10 mouse cellular contexts compared by ENCODE assay signal in the genomic region with DNA sequence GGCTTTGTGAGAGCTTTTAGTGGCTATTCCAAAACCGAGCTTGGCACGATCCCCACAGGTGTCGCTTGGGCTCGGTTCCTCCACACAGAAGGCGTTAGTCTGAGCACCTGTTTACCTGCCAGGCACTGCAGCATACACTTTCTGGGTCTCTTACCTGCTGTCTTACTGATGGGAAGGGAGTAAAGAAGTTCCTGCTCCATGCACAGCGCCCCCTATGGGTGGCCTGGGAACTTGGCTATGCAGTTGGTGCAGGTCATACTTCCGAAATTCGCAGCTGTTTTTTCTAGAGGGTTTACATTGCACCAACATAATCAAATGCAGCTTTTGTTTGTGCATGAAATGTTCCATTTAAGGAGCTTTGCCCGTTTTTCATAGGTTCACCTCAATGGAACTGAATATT. TPM values are rescaled to one million over a fixed set of nuclear protein-coding genes. Genes with fewer than 3 reads are reported as not detected.
DNase-seq lines count a peak whose midpoint lies in the region; ATAC-seq and TF ChIP-seq lines count a peak whose summit lies in the region.
"Had no signal": no experiment of that assay in that cellular context is flagged by ENCODE, and none has a peak within 500 bp of the region (broad histone marks: within the 10 kb centered on the region; RNA-seq: fewer than 3 reads in every experiment).

No protein-coding gene starts in this region.

- no peak for ATAC-seq in heart, postnatal 0 days (ENCODE audit: insufficient read depth, low read depth)
- ATAC-seq in liver, embryonic 14.5 days (ENCODE audit: insufficient read depth), result no peak

- no peak overlapping the region for H3K4me2 ChIP-seq in heart, postnatal 0 days (ENCODE audit: low read depth, low read length)
- no peak overlapping the region for H3K4me2 ChIP-seq in liver, embryonic 14.5 days (ENCODE audit: low read depth)
- H3K4me2 ChIP-seq: hindbrain, embryonic 15.5 days had no signal

- H3K4me3 ChIP-seq in heart, postnatal 0 days (ENCODE audit: low read depth, low read length), result no peak overlapping the region
- no peak overlapping the region for H3K4me3 ChIP-seq in thymus, adult 2 months (ENCODE audit: control insufficient read depth, insufficient read depth, low read length)
- no peak overlapping the region for H3K4me3 ChIP-seq in liver, embryonic 14.5 days (ENCODE audit: insufficient read depth in 1 of 2, low read depth in 2 of 2, low read length in 2 of 2)
- H3K4me3 ChIP-seq: erythroblast, embryonic 14.5 days; hindbrain, embryonic 15.5 days had no signal

- no peak overlapping the region for H3K9ac ChIP-seq in heart, postnatal 0 days (replicated peaks; ENCODE audit: low read depth, low read length)
- H3K9ac ChIP-seq in liver, embryonic 14.5 days (replicated peaks), result no peak overlapping the region
- H3K9ac ChIP-seq: hindbrain, embryonic 15.5 days had no signal

- H3K27ac ChIP-seq in heart, postnatal 0 days (ENCODE audit: low read depth), result no peak overlapping the region
- H3K27ac ChIP-seq in thymus, adult 2 months (ENCODE audit: control insufficient read depth, insufficient read depth, low read length), result no peak overlapping the region
- no peak overlapping the region for H3K27ac ChIP-seq in liver, embryonic 14.5 days
- H3K27ac ChIP-seq: hindbrain, embryonic 15.5 days had no signal

- TF ChIP-seq EP300 in heart, postnatal 0 days (IDR thresholded peaks at IDR 0.05; ENCODE audit: low read depth), result no peak
- TF ChIP-seq EP300 in liver, embryonic 14.5 days (IDR thresholded peaks at IDR 0.05; ENCODE audit: low read depth), result no peak

- no peak for DNase-seq in heart, postnatal 0 days (ENCODE audit: low spot score)
- no peak for DNase-seq in heart, postnatal 25 days (ENCODE audit: low spot score)
- peak; percentile 12 for DNase-seq in thymus, adult 2 months
- no peak for DNase-seq in thymus, adult 18-20 months
- no peak for DNase-seq in liver, embryonic 14.5 days (ENCODE audit: low read depth in 3 of 3, low spot score in 3 of 3)
- no peak for DNase-seq in layer of hippocampus, adult 9-11 months
- no peak for DNase-seq in layer of hippocampus, postnatal 10 days (ENCODE audit: low spot score in 2 of 2)
- no peak for DNase-seq in ovary, postnatal 10 days (ENCODE audit: low spot score)

- 49% methylated on average over 9 of the region's 9 CpGs for WGBS in heart, postnatal 0 days
- 80% methylated on average over 9 of the region's 9 CpGs for WGBS in thymus, adult 2 months
- WGBS in liver, embryonic 14.5 days (ENCODE audit: insufficient replicate concordance), result 53% methylated on average over 9 of the region's 9 CpGs

- no peak for TF ChIP-seq POLR2A in thymus, adult 2 months (IDR thresholded peaks at IDR 0.05; ENCODE audit: control insufficient read depth, extremely low read depth, insufficient read depth, low read length, poor library complexity)

- H3K36me3 ChIP-seq in heart, postnatal 0 days (replicated peaks; ENCODE audit: control insufficient read depth, insufficient read depth, low read length), result no peaks in the 10 kb centered on the region
- no peaks in the 10 kb centered on the region for H3K36me3 ChIP-seq in thymus, adult 2 months (ENCODE audit: control insufficient read depth, insufficient read depth, low read length)
- no peaks in the 10 kb centered on the region for H3K36me3 ChIP-seq in liver, embryonic 14.5 days (replicated peaks; ENCODE audit: control insufficient read depth, insufficient read depth, low read depth)
- H3K36me3 ChIP-seq: hindbrain, embryonic 15.5 days had no signal

- 0 out of 2 replicates have a peak, but pooled peaks cover 3% of the 10 kb centered on the region for H3K9me3 ChIP-seq in heart, postnatal 0 days (replicated peaks; ENCODE audit: control insufficient read depth, low read length)
- H3K9me3 ChIP-seq in liver, embryonic 14.5 days (ENCODE audit: control insufficient read depth, low read length), result no peaks in the 10 kb centered on the region
- H3K9me3 ChIP-seq: hindbrain, embryonic 15.5 days had no signal

- no peaks in the 10 kb centered on the region for H3K27me3 ChIP-seq in heart, postnatal 0 days (ENCODE audit: control insufficient read depth, insufficient read depth, low read length)
- no peaks in the 10 kb centered on the region for H3K27me3 ChIP-seq in thymus, adult 2 months (ENCODE audit: control insufficient read depth, insufficient read depth, low read length)
- no peaks in the 10 kb centered on the region for H3K27me3 ChIP-seq in liver, embryonic 14.5 days (ENCODE audit: control insufficient read depth, insufficient read depth, low read length)
- H3K27me3 ChIP-seq: hindbrain, embryonic 15.5 days had no signal

- TF ChIP-seq CTCF in heart, postnatal 0 days (IDR thresholded peaks at IDR 0.05; ENCODE audit: low read depth), result peak; percentile 32
- peak; percentile 73; the same call in 1 of the 2 replicates for TF ChIP-seq CTCF in thymus, adult 2 months (IDR thresholded peaks at IDR 0.05; ENCODE audit: borderline replicate concordance, control insufficient read depth, extremely low read depth, insufficient read depth, low read length, poor library complexity)
- TF ChIP-seq CTCF in liver, embryonic 14.5 days (IDR thresholded peaks at IDR 0.05; ENCODE audit: low read depth), result peak; percentile 85

- intact Hi-C loops in heart, postnatal 25 days (cut with DNase I), result loop anchor here (10.0 kb wide), 1 partner anchor 331 kb away; a partner anchor contains a TSS

- H3K4me1 ChIP-seq in heart, postnatal 0 days (ENCODE audit: control insufficient read depth, insufficient read depth), result 0 out of 2 replicates have a peak, but pooled peaks cover 5% of the 10 kb centered on the region
- no peaks in the 10 kb centered on the region for H3K4me1 ChIP-seq in thymus, adult 2 months (replicated peaks; ENCODE audit: control insufficient read depth, insufficient read depth, low read length)
- peaks cover 5% of the 10 kb centered on the region in 2 experiments for H3K4me1 ChIP-seq in liver, embryonic 14.5 days (replicated peaks; ENCODE audit: control insufficient read depth in 2 of 2, insufficient read depth in 2 of 2, low read length in 1 of 2)

RNA-seq across cellular contexts. Expression of a gene that starts 2.1 kb away (rescaled TPM):
- total RNA-seq in heart, postnatal 0 days (2014; rRNA removed; ENCODE audit: low replicate concordance), result 0.15 and 0.31 TPM in 2 replicates
- polyA plus RNA-seq in heart, postnatal 0 days (2015; fragmentation: Nextera tagmentation; extraction: Ambion mirVana), result 2.8 and 3.1 TPM in 2 replicates
- total RNA-seq in heart, postnatal 25 days (2021), result 10 to 100 TPM; 25.6 to 30.3 TPM
- 0.26 TPM in 1 of 2 replicates, not detected in the other for polyA plus RNA-seq in thymus, adult 2 months (2012; rRNA removed)
- polyA plus RNA-seq in liver, embryonic 14.5 days (2012; rRNA removed), result not detected in 2 replicates
- polyA plus RNA-seq in liver, embryonic 14.5 days (2014; fragmentation: Nextera tagmentation; extraction: Ambion mirVana), result not detected in 2 replicates
- under 1 TPM in 1 of 2 experiments, not detected in 1; 0.25 TPM for total RNA-seq in layer of hippocampus, postnatal 10 days (2021)
- polyA plus RNA-seq: erythroblast, embryonic 14.5 days; hindbrain, embryonic 15.5 days had no signal

RNA-seq across cellular contexts. Expression of a gene that starts 3.9 kb away (rescaled TPM):
- 19.1 and 30.1 TPM in 2 replicates for total RNA-seq in heart, postnatal 0 days (2014; rRNA removed; ENCODE audit: low replicate concordance)
- polyA plus RNA-seq in heart, postnatal 0 days (2015; fragmentation: Nextera tagmentation; extraction: Ambion mirVana), result 14.1 and 14.8 TPM in 2 replicates
- 10 to 100 TPM; 13.2 to 15.0 TPM for total RNA-seq in heart, postnatal 25 days (2021)
- polyA plus RNA-seq in thymus, adult 2 months (2012; rRNA removed), result 11.6 and 18.8 TPM in 2 replicates
- 3.7 and 6.1 TPM in 2 replicates for polyA plus RNA-seq in liver, embryonic 14.5 days (2012; rRNA removed)
- polyA plus RNA-seq in liver, embryonic 14.5 days (2014; fragmentation: Nextera tagmentation; extraction: Ambion mirVana), result 11.3 and 13.8 TPM in 2 replicates
- total RNA-seq in layer of hippocampus, postnatal 10 days (2021), result 10 to 100 TPM; 27.2 to 27.5 TPM

RNA-seq across cellular contexts. Expression of a gene that starts 26.3 kb away (rescaled TPM):
- 3.6 and 5.8 TPM in 2 replicates for total RNA-seq in heart, postnatal 0 days (2014; rRNA removed; ENCODE audit: low replicate concordance)
- 10.3 and 11.7 TPM in 2 replicates for polyA plus RNA-seq in heart, postnatal 0 days (2015; fragmentation: Nextera tagmentation; extraction: Ambion mirVana)
- 1 to 10 TPM; 7.2 to 7.8 TPM for total RNA-seq in heart, postnatal 25 days (2021)
- polyA plus RNA-seq in thymus, adult 2 months (2012; rRNA removed), result 5.3 and 5.4 TPM in 2 replicates
- 4.8 and 7.9 TPM in 2 replicates for polyA plus RNA-seq in liver, embryonic 14.5 days (2012; rRNA removed)
- polyA plus RNA-seq in liver, embryonic 14.5 days (2014; fragmentation: Nextera tagmentation; extraction: Ambion mirVana), result 11.2 and 11.5 TPM in 2 replicates
- total RNA-seq in layer of hippocampus, postnatal 10 days (2021), result 10 to 100 TPM; 11.9 to 14.3 TPM

RNA-seq across cellular contexts. Expression of a gene that starts 26.4 kb away (rescaled TPM):
- 9.8 and 13.7 TPM in 2 replicates for total RNA-seq in heart, postnatal 0 days (2014; rRNA removed; ENCODE audit: low replicate concordance)
- polyA plus RNA-seq in heart, postnatal 0 days (2015; fragmentation: Nextera tagmentation; extraction: Ambion mirVana), result 5.1 and 5.8 TPM in 2 replicates
- total RNA-seq in heart, postnatal 25 days (2021), result 10 to 100 TPM; 12.8 to 13.1 TPM
- 6.5 and 7.7 TPM in 2 replicates for polyA plus RNA-seq in thymus, adult 2 months (2012; rRNA removed)
- polyA plus RNA-seq in liver, embryonic 14.5 days (2012; rRNA removed), result 2.7 and 4.0 TPM in 2 replicates
- polyA plus RNA-seq in liver, embryonic 14.5 days (2014; fragmentation: Nextera tagmentation; extraction: Ambion mirVana), result 5.1 and 6.6 TPM in 2 replicates
- total RNA-seq in layer of hippocampus, postnatal 10 days (2021), result 10 to 100 TPM; 40.0 to 40.2 TPM

RNA-seq across cellular contexts. Expression of a gene that starts 58.7 kb away (rescaled TPM):
- 7.3 and 11.4 TPM in 2 replicates for total RNA-seq in heart, postnatal 0 days (2014; rRNA removed; ENCODE audit: low replicate concordance)
- polyA plus RNA-seq in heart, postnatal 0 days (2015; fragmentation: Nextera tagmentation; extraction: Ambion mirVana), result 11.5 and 12.0 TPM in 2 replicates
- 10 to 100 TPM; 22.9 to 24.0 TPM for total RNA-seq in heart, postnatal 25 days (2021)
- polyA plus RNA-seq in thymus, adult 2 months (2012; rRNA removed), result 50.1 and 60.4 TPM in 2 replicates
- 2.7 and 5.1 TPM in 2 replicates for polyA plus RNA-seq in liver, embryonic 14.5 days (2012; rRNA removed)
- polyA plus RNA-seq in liver, embryonic 14.5 days (2014; fragmentation: Nextera tagmentation; extraction: Ambion mirVana), result 5.4 and 7.6 TPM in 2 replicates
- total RNA-seq in layer of hippocampus, postnatal 10 days (2021), result 10 to 100 TPM; 50.7 to 64.1 TPM

Comparison
In these comparisons a context has a peak if more than half of its experiments do, and no peak if none do; other contexts are left out.
1. RNA of a gene that starts 2.1 kb away (total RNA-seq): 25.6 to 30.3 TPM in heart, postnatal 25 days; 0.15 to 0.31 TPM in heart, postnatal 0 days and 0.25 TPM in layer of hippocampus, postnatal 10 days; every median in the first group is over 10 times any median in the second.
2. CTCF ChIP-seq: peak in every context shown above with its lines; median percentile 85 in liver, embryonic 14.5 days; 73 in thymus, adult 2 months; 32 in heart, postnatal 0 days.